ENCODE assay signal across 8 mouse cellular contexts in the genomic region with DNA sequence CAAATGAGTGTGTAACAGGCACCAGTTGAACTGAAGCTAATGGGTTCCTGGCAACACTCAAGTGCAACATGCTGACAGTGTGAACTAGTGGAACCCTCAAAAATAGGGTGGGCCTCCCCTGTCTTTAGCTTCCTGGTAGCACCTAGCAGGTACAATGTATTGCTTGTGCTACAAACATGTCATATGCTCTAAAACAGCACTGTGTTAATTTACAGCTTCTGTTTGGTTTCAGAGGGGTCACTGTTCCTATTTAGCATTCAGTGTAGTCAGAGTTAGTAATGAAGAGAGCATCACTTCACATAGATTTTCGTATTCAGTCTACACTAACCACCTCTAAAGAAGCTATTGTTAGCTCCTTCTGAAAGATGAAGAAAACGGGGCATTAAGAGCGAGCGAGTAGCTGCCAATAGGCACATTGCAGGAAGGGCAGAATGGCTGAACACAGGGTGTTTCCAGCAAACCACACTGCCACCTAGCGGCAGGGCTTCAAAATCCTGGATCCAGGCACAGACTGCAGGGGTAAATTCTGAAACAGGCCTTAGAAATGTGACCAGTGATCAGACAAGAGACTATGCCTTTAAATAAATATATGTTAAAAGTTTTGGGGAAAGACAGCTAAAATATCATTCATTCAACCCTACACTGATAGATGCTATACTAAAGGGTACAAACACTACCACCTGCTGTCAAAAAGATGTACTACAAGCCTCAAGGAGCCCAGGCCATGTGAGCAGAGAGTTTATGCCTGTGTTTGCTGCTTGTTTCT. TPM values are rescaled to one million over a fixed set of nuclear protein-coding genes. Genes with fewer than 3 reads are reported as not detected.
DNase-seq lines count a peak whose midpoint lies in the region; ATAC-seq lines count a peak whose summit lies in the region.

No protein-coding gene starts in this region.

- peak; percentile 57 for DNase-seq in Muller cell, postnatal 12 days (ENCODE audit: inconsistent ontology term)
- DNase-seq in cerebellum, adult 9-11 months = peak; percentile 11
- peak; percentile 21 to 65 for DNase-seq in frontal cortex, postnatal 10 days (ENCODE audit: low spot score in 2 of 2)
- DNase-seq in hindbrain, embryonic 14.5 days (ENCODE audit: low spot score) = peak; percentile 80
- peak; percentile 74 to 89 for DNase-seq in layer of hippocampus, postnatal 25 days (ENCODE audit: extremely low spot score in 1 of 2, low spot score in 1 of 2)
- DNase-seq in lung, postnatal 25 days (ENCODE audit: low spot score) = peak; percentile 79
- peak; percentile 90 for DNase-seq in retina, embryonic 14.5 days (ENCODE audit: low spot score)
- peak; percentile 83 to 88 for DNase-seq in thymus, postnatal 36 days

- H3K27me3 ChIP-seq in hindbrain, embryonic 14.5 days (ENCODE audit: control insufficient read depth, insufficient read depth, low read length) = no peaks in the 10 kb centered on the region

- H3K9me3 ChIP-seq in hindbrain, embryonic 14.5 days (ENCODE audit: control insufficient read depth, low read length) = no peaks in the 10 kb centered on the region

- no peak overlapping the region for H3K9ac ChIP-seq in hindbrain, embryonic 14.5 days

- H3K4me3 ChIP-seq in hindbrain, embryonic 14.5 days (replicated peaks; ENCODE audit: low read length) = no peak overlapping the region

- WGBS in hindbrain, embryonic 14.5 days = 3% methylated on average over 5 of the region's 5 CpGs

- no peaks in the 10 kb centered on the region for H3K4me1 ChIP-seq in hindbrain, embryonic 14.5 days (replicated peaks; ENCODE audit: control insufficient read depth, insufficient read depth, low read length)

- H3K36me3 ChIP-seq in hindbrain, embryonic 14.5 days (replicated peaks; ENCODE audit: control insufficient read depth, insufficient read depth) = no peaks in the 10 kb centered on the region

- H3K27ac ChIP-seq in hindbrain, embryonic 14.5 days = no peak overlapping the region

- 0 out of 2 replicates have a peak overlapping the region, but pooled peaks have one; percentile 21 for H3K4me2 ChIP-seq in hindbrain, embryonic 14.5 days (replicated peaks)

- ATAC-seq in hindbrain, embryonic 14.5 days (ENCODE audit: low FRiP score) = peak; percentile 82; the same call in 1 of the 2 replicates

RNA-seq across cellular contexts. Expression of a gene that starts 13.1 kb away (rescaled TPM):
- polyA plus RNA-seq in hindbrain, embryonic 14.5 days (2014; fragmentation: Nextera tagmentation; extraction: Ambion mirVana) = 0.18 and 0.24 TPM in 2 replicates
- total RNA-seq in layer of hippocampus, postnatal 25 days (2021) = under 1 TPM; 0.57 to 0.68 TPM

RNA-seq across cellular contexts. Expression of a gene that starts 23.5 kb away (rescaled TPM):
- not detected in 2 replicates for polyA plus RNA-seq in hindbrain, embryonic 14.5 days (2014; fragmentation: Nextera tagmentation; extraction: Ambion mirVana)
- total RNA-seq in layer of hippocampus, postnatal 25 days (2021) = not detected

Comparison
In these comparisons a context has a peak if more than half of its experiments do, and no peak if none do; other contexts are left out.
1. DNase-seq: peak in every context shown above with its lines; median percentile 90 in retina, embryonic 14.5 days; 86 in thymus, postnatal 36 days; 82 in layer of hippocampus, postnatal 25 days; 80 in hindbrain, embryonic 14.5 days; 79 in lung, postnatal 25 days; 57 in Muller cell, postnatal 12 days; 43 in frontal cortex, postnatal 10 days; 11 in cerebellum, adult 9-11 months.